Mouse (Mus musculus) heart, adult 2 months (tissue): ENCODE results near the gene Trim2. TPM values are rescaled to one million over a fixed set of nuclear protein-coding genes. Genes with fewer than 3 reads are reported as not detected.

Experiments
- DNase-seq, 2 experiments: peaks; one replicate each; pipeline ENCODE4 v3.0.0; 2021
- H3K27ac ChIP-seq: fragments of 200-600 bp; 2 replicates; pipeline ENCODE4 v1.8.1; 2022
- H3K27me3 ChIP-seq: fragments of 200-500 bp; 2 replicates; pipeline ENCODE4 v1.6.1; 2012; ENCODE audit warnings: mild to moderate bottlenecking, low read length, inconsistent platforms, mixed read lengths; ENCODE audit not compliant: control insufficient read depth, insufficient read depth
- H3K36me3 ChIP-seq: fragments of 200-500 bp; 2 replicates; pipeline ENCODE4 v1.6.1; 2012; ENCODE audit warnings: low read length, inconsistent platforms; ENCODE audit not compliant: control insufficient read depth, insufficient read depth
- H3K4me1 ChIP-seq: fragments of 200-500 bp; 2 replicates; pipeline ENCODE4 v1.6.1; 2011; ENCODE audit warnings: low read length; ENCODE audit not compliant: control insufficient read depth, insufficient read depth
- H3K4me3 ChIP-seq: fragments of 200-600 bp; 2 replicates; pipeline ENCODE4 v1.8.1; 2022
- H3K79me2 ChIP-seq: fragments of 200-500 bp; replicated peaks from 2 replicates; pipeline ENCODE4 v1.6.1; 2012; ENCODE audit warnings: mild to moderate bottlenecking, inconsistent platforms, low read length, moderate library complexity, mixed read lengths; ENCODE audit not compliant: control insufficient read depth, insufficient read depth
- H3K9ac ChIP-seq: fragments of 200-500 bp; 2 replicates; pipeline ENCODE4 v1.6.1; 2012; ENCODE audit warnings: low read depth, mild to moderate bottlenecking, control low read depth, inconsistent platforms, low read length, mixed read lengths
- CTCF ChIP-seq: fragments of 200-600 bp; IDR thresholded peaks from 2 replicates; pipeline ENCODE4 v1.8.1; 2022; ENCODE audit warnings: antibody characterized with exemption, mild to moderate bottlenecking, moderate library complexity
- EP300 ChIP-seq: fragments of 200-500 bp; IDR thresholded peaks from 2 replicates; pipeline ENCODE4 v1.6.1; 2011; ENCODE audit warnings: low read depth, low read length, control low read depth; ENCODE audit not compliant: insufficient read depth
- POLR2A ChIP-seq: fragments of 200-500 bp; IDR thresholded peaks from 2 replicates; pipeline ENCODE4 v1.6.1; 2011; ENCODE audit warnings: mild to moderate bottlenecking, low read depth, low read length, control low read depth; ENCODE audit not compliant: insufficient read depth
- WGBS: fragments of 180-500 bp; shearing (Covaris S2); methylation state at CpG from one replicate; pipeline ENCODE4 v1.1.7; 2018; 5-methylcytosine and 5-hydroxymethylcytosine counted together
- intact Hi-C: fragments of 180-260 bp; cut with DNase I; formaldehyde crosslinking; loops from one replicate; pipeline ENCODE4 v1.15.1; 2025
- polyA plus RNA-seq: library from polyadenylated mRNA; depleted of rRNA; stranded (reverse); fragments of >200 nt; gene quantifications from 2 replicates; pipeline ENCODE4 v1.2.3, GENCODE M21; 2012
- total RNA-seq, 2 experiments: library from RNA; stranded (reverse); gene quantifications; 2 replicates each; pipeline ENCODE4 v1.2.3; 2021

Gene Trim2
- total and polyA plus RNA-seq, 3 experiments, result 4.7 to 5.7 (median 5.2) TPM

- Histone ChIP-seq H3K9ac (no peak overlapping the region), H3K4me3 (no peak overlapping the region), H3K27ac (no peak overlapping the region), H3K4me1 (peaks cover 1% of the 10 kb centered on the region; the same call in 1 of the 2 replicates), H3K36me3 (no peaks in the 10 kb centered on the region), H3K79me2 (no peaks in the 10 kb centered on the region), H3K27me3 (peaks cover 2% of the 10 kb centered on the region)
- WGBS, result 51% methylated on average over 5 of the region's 5 CpGs
- no peak for DNase-seq
- intact Hi-C loops, result no loop called here
- TF ChIP-seq EP300 (no peak), POLR2A (no peak), CTCF (no peak)
These were observed 839 bp upstream of the Trim2 start for GRCm38 (mm10) chr3:84307516-84307915.

DNA sequence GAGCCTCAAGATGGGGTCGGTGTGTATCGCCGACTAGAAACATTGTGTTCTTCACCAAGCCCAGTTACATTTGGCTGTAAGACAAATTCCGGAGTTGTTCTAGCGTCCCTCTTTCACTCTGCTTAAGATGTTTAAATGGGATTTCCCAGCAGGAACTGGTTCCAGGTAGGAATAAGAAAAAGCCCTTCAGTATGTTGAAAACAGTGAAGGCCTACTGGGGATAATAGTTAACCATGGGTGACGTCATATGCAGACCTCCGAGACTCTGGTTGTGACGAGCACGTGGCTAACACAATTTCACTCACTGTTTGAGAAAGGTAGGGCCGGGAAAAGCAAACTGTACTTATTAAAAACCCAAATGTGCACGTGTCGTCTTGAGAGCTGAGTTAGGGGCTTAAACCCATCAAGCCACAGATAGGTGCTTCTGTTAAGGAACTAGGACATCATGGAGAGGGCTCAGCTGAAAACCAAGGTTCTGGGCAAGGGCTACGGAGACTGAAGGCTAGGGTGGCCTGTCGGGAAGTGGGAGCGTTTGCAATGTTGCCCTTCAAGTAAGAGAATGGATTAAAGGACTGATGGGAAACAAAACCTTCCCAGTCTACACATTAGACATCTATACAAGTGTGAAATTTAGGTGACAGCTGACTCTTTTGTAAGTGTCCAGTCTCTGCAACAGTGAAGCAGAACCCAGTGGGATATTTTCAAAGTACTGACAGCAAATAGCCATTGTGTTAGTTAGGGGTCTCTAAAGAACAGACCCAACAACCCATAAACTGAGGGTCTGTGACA, 761 bp downstream of the Trim2 start:
- no peaks in the 10 kb centered on the region for H3K36me3 ChIP-seq
- intact Hi-C loops, result no loop called here
- 68% methylated on average over 15 of the region's 15 CpGs for WGBS
- H3K27ac ChIP-seq, result no peak overlapping the region
- no peak for DNase-seq
- no peak overlapping the region for H3K4me3 ChIP-seq
- peaks cover 2% of the 10 kb centered on the region for H3K27me3 ChIP-seq
- H3K4me1 ChIP-seq, result peaks cover 1% of the 10 kb centered on the region; the same call in 1 of the 2 replicates
- TF ChIP-seq EP300, result no peak
- no peak for TF ChIP-seq CTCF
- TF ChIP-seq POLR2A, result no peak
- H3K9ac ChIP-seq, result no peak overlapping the region
- no peaks in the 10 kb centered on the region for H3K79me2 ChIP-seq

DNA sequence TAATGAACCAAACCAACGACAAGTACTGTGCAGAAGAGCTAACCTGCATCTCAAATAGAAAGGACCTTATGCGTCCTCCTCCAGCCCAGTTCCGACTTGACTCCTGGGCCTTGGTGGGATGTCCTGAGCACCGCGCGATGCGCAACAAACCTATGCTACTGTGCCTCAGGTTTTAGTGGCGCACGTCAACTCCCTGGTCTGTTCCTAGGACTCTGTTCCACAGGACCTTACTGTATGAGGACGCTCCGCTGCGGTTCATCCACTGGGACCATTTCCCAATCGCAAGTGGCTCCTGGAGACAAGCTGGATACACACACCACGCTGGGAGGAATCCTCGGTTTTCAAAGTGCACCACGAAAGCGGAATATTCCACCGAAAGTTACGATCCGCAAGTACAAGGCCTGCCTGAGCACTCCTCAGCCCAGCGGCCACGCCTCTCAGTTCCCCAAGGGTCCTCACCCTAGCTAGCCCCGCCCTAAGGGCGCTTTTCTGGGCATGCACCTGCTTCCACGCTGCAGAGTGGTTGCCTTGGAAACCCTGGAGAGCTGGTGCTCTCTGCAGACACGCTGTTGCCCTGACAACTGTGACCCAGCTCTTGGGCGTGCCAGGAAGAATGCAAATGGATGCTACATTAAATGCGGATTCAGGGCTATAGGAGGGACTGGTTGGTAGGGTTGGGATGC, 1.5 kb downstream of the Trim2 start:
- Histone ChIP-seq H3K4me1 (peaks cover 1% of the 10 kb centered on the region; the same call in 1 of the 2 replicates), H3K27ac (no peak overlapping the region), H3K36me3 (no peaks in the 10 kb centered on the region), H3K79me2 (no peaks in the 10 kb centered on the region), H3K4me3 (peak overlapping the region; percentile 37; the same call in 1 of the 2 replicates), H3K9ac (no peak overlapping the region), H3K27me3 (peaks cover 2% of the 10 kb centered on the region)
- intact Hi-C loops, result no loop called here
- DNase-seq, result peak in 1 of 2 experiments; percentile 38
- TF ChIP-seq POLR2A (no peak), EP300 (no peak), CTCF (no peak)
- 10% methylated on average over 28 of the region's 28 CpGs for WGBS

GRCm38 (mm10) chr3:84304339-84305009, 2.2 kb downstream of the Trim2 start:
- Histone ChIP-seq H3K27ac (no peak overlapping the region), H3K4me3 (peak overlapping the region; percentile 37), H3K79me2 (no peaks in the 10 kb centered on the region), H3K27me3 (peaks cover 2% of the 10 kb centered on the region), H3K9ac (no peak overlapping the region; the same call in 1 of the 2 replicates), H3K36me3 (no peaks in the 10 kb centered on the region), H3K4me1 (peaks cover 1% of the 10 kb centered on the region; the same call in 1 of the 2 replicates)
- 2% methylated on average over 32 of the region's 32 CpGs for WGBS
- TF ChIP-seq POLR2A (no peak), CTCF (peak; percentile 50)
- intact Hi-C loops, result no loop called here
- peak; percentile 31 to 49 for DNase-seq

DNA sequence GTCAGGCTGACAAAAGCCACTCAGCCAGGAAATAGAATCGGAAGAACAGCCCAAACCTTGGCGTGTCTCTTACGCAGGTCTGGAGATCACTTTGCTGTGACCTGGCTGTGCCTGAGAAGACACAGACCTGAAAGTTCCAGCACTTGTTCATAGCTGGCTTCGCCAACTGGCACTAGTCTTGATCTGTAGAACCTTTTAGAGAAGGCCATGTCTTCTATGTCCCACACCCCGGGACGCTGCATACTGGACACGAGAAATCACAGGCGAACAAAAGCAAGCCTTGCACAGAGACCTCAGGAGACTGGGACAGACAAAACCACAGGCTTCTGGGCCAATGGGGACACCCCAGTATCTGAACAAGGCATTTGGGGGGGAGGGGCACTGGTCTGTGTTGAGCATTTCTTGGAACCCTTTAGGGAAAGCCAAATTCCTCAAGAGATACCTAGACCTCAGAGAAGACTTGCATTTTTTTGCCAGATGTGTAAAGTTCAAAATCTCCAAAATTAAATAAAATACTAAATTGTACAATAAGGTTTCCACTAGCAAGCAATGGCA, 3.2 kb downstream of the Trim2 start:
- intact Hi-C loops, result loop anchor here (2.0 kb wide), 1 partner anchor 129 kb away; the partner anchor contains the start of gene Gm6525
- WGBS, result 86% methylated on average over 8 of the region's 8 CpGs

More for the DNA sequence above, 3.2 kb downstream of the Trim2 start:
- no peak for DNase-seq
- H3K79me2 ChIP-seq, result no peaks in the 10 kb centered on the region
- peaks cover 2% of the 10 kb centered on the region for H3K27me3 ChIP-seq
- TF ChIP-seq POLR2A, result no peak
- TF ChIP-seq CTCF, result no peak
- no peak for TF ChIP-seq EP300
- no peaks in the 10 kb centered on the region for H3K36me3 ChIP-seq
- no peak overlapping the region for H3K4me3 ChIP-seq
- no peak overlapping the region for H3K27ac ChIP-seq
- H3K4me1 ChIP-seq, result peaks cover 1% of the 10 kb centered on the region; the same call in 1 of the 2 replicates
- no peak overlapping the region for H3K9ac ChIP-seq
